Mouse (Mus musculus) intestine, postnatal 0 days (tissue): ENCODE measurements around the gene Cfap74. TPM values are rescaled to one million over a fixed set of nuclear protein-coding genes. Genes with fewer than 3 reads are reported as not detected.
A peak's percentile ranks its signal among the peaks of the same experiment; 100 is the strongest.

Source experiments
- ATAC-seq: fragments of 200-750 bp; cut with Nextera tagmentation; 2 replicates; pipeline ENCODE4 v1.8.0; 2017; ENCODE audit warnings: mild to moderate bottlenecking, moderate TSS enrichment, moderate library complexity
- H3K27ac ChIP-seq: fragments of 300-500 bp; sonication (generic); 2 replicates; pipeline ENCODE4 v1.5.1; 2014; ENCODE audit warnings: mild to moderate bottlenecking, low read depth, low read length, moderate library complexity
- H3K27me3 ChIP-seq: fragments of 300-500 bp; sonication (generic); replicated peaks from 2 replicates; pipeline ENCODE4 v1.6.1; 2014; ENCODE audit warnings: low read length, mixed read lengths; ENCODE audit not compliant: control insufficient read depth, insufficient read depth
- H3K36me3 ChIP-seq: fragments of 300-500 bp; sonication (generic); 2 replicates; pipeline ENCODE4 v1.6.1; 2014; ENCODE audit warnings: mild to moderate bottlenecking, moderate library complexity; ENCODE audit not compliant: control insufficient read depth, insufficient read depth
- H3K4me1 ChIP-seq: fragments of 300-500 bp; sonication (generic); replicated peaks from 2 replicates; pipeline ENCODE4 v1.6.1; 2014; ENCODE audit warnings: antibody characterized with exemption, low read length, mixed read lengths; ENCODE audit not compliant: control insufficient read depth, insufficient read depth
- H3K4me2 ChIP-seq: fragments of 300-500 bp; sonication (generic); replicated peaks from 2 replicates; pipeline ENCODE4 v1.6.1; 2014; ENCODE audit warnings: low read depth, mild to moderate bottlenecking, moderate library complexity
- H3K4me3 ChIP-seq: fragments of 300-500 bp; sonication (generic); 2 replicates; pipeline ENCODE4 v1.5.1; 2014; ENCODE audit warnings: low read depth, low read length
- H3K9ac ChIP-seq: fragments of 300-500 bp; sonication (generic); 2 replicates; pipeline ENCODE4 v1.6.1; 2014; ENCODE audit warnings: mild to moderate bottlenecking, low read depth, low read length
- H3K9me3 ChIP-seq: fragments of 300-500 bp; sonication (generic); 2 replicates; pipeline ENCODE4 v1.6.1; 2016; ENCODE audit warnings: mixed run types; ENCODE audit not compliant: control insufficient read depth
- CTCF ChIP-seq: sonication (generic); IDR thresholded peaks from 2 replicates; pipeline ENCODE4 v1.5.1; 2016; ENCODE audit warnings: low read depth, mild to moderate bottlenecking, control low read depth, antibody characterized with exemption, moderate library complexity
- WGBS: fragments of 180-500 bp; shearing (Covaris S2); extraction: QIAGEN DNeasy Blood & Tissue Kit; methylation state at CpG from one replicate; pipeline ENCODE4 v1.1.7; 2014; 5-methylcytosine and 5-hydroxymethylcytosine counted together
- polyA plus RNA-seq: library from polyadenylated mRNA; unstranded; fragments of >200 nt; fragmentation: Nextera tagmentation; extraction: Ambion mirVana; gene quantifications from 2 replicates; pipeline ENCODE4 v1.2.1, GENCODE M21; 2015

Cfap74 gene
- polyA plus RNA-seq, 1 experiment from 2014 or later, result 0.52 TPM

DNA sequence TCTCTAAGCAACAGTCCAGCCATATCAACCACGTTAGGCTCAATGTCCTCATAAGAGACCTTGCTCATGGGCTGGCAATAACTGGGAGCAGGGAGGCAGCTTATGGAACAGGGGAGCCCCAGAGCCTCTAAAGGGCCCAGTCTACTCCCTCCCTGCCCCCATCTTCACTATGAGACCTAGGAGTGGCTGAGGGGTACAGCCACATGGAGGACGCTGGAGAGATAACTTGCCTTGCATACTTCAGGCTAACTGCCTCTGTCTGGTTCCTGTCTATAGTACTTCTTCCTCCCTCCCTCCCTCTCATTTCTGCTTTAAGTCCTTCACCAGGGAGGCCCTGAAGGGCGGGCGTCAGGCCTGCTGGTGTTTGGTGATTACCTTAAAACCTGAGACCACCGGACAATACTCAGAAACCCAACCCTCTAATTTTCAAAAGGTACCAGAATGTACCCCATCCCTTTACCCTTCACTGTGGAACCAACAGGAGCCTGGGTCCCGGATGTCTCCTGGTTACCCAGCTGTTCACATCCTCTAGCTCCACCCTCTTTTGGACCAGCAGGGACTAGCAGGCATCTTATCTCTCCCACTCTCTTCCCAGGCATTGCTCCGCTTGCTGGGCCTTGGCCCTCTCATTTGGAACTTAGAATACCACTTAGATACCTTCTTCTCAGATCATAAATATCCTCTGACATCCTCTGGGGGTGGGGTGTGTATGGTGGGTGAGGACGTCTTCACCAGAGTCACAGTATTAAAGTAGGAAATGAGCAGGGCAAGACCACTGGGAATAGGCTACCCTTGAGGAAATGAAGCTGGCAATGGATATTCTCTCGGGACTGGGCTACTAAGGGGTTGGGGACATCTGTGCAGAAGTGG lies 80.3 kb downstream of the Cfap74 start:
- Histone ChIP-seq H3K27me3 (no peaks in the 10 kb centered on the region), H3K4me3 (no peak overlapping the region), H3K4me2 (no peak overlapping the region), H3K4me1 (peaks cover 29% of the 10 kb centered on the region), H3K27ac (peak overlapping the region; percentile 96), H3K9ac (no peak overlapping the region), H3K36me3 (no peaks in the 10 kb centered on the region), H3K9me3 (no peaks in the 10 kb centered on the region)
- no peak for ATAC-seq
- no peak for TF ChIP-seq CTCF
- WGBS, result 63% methylated on average over 9 of the region's 9 CpGs

DNA sequence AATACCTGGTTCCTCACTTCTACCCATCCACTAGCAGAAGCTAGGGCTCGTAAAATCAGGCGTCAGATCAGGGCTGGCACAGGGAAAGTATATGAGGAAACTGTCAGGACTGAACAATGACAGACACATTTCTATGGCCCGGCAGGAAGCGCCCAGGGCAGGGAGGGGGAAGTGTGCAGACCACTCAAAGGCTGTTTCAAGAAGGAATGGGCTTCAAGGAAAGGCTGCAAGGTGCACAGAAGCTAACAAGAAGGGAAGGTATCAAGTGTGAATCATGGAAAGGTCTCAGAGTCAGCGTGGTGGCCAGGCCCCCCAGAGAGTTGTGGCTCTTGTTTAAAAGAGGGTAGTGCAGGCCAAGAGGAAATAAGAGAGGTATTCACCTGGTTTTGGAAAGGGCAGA lies 81.5 kb downstream of the Cfap74 start:
- no peak for TF ChIP-seq CTCF
- Histone ChIP-seq H3K27me3 (no peaks in the 10 kb centered on the region), H3K4me1 (peaks cover 28% of the 10 kb centered on the region), H3K9ac (peak overlapping the region; percentile 100), H3K4me3 (peak overlapping the region; percentile 97), H3K9me3 (no peaks in the 10 kb centered on the region), H3K4me2 (peak overlapping the region; percentile 84), H3K36me3 (no peaks in the 10 kb centered on the region), H3K27ac (peak overlapping the region; percentile 96)
- no peak for ATAC-seq
- WGBS, result 10% methylated on average over 5 of the region's 5 CpGs

DNA sequence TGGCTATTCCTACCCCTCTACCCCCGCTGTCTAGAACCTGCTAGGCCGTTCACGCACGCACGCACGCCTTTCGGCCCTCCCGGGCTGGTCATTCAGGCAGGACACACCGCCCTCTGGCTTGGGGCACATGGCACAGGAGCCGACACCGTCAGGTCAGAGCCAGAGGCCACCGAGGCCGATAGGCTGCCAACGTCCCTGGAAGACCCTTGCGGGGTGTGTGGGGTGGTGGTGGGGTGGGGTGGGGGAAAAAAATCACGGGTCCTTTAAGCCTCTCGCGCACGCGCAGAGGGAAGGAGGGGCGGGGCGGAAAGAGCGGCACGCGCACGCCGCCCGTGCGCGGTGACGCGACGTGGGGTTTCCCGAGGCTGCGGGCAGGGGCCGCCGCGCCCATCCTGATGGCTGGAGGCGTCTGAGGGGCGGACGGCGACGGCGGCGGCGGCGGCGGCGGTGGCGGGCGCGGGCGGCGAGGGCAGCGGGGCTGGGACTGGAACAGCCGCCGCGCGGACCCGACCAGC lies 82.1 kb downstream of the Cfap74 start, which contains the start of gene Gnb1:
Gene Gnb1, plus strand, starts transcription at position 372 of the 515 bp plus-strand sequence.
- H3K27ac ChIP-seq, result peak within 1 kb of the TSS; percentile 96
- under 1% methylated on average over 58 of the region's 60 CpGs for WGBS
- peak; percentile 55 for ATAC-seq
- peak; percentile 51 for TF ChIP-seq CTCF
- H3K4me1 ChIP-seq, result peaks cover 25% of the 10 kb centered on the region
- peak within 1 kb of the TSS; percentile 84 for H3K4me2 ChIP-seq
- H3K9me3 ChIP-seq, result no peaks in the 10 kb centered on the region
- no peaks in the 10 kb centered on the region for H3K27me3 ChIP-seq
- H3K4me3 ChIP-seq, result peak within 1 kb of the TSS; percentile 97
- no peaks in the 10 kb centered on the region for H3K36me3 ChIP-seq
- H3K9ac ChIP-seq, result peak within 1 kb of the TSS; percentile 100

DNA sequence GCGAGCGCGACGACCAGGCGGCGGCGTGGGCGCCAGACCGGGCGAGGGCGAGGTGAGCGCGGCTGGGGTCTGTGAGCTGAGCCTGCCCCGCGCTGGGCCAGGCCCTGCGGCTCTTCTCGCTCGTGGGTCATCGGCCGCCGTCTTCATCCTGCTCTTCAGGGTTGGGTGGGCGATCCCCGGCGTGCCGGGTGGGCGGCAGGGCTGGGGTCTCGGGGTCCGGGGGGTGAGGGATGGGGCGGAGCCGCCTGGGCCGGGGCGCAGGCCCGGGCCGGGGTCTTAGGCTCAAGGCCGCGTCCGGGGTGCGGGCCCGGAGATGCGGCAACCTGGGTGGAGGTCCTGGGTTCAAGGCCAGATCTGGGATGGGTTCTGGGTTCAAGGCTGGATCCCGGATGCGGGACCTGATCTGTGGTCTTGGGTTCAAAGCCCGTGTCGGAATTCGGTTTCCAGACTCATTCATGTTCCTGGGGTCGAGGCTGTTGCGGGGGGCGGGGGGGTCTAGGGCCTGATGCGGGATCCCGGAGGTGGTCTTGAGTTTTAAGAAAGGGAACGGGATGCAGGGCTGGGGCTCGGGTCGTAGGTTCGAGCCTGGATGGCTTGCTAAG lies 82.6 kb downstream of the Cfap74 start:
- H3K9me3 ChIP-seq, result no peaks in the 10 kb centered on the region
- H3K4me3 ChIP-seq, result peak overlapping the region; percentile 97
- ATAC-seq, result no peak
- peak overlapping the region; percentile 100 for H3K9ac ChIP-seq
- peaks cover 25% of the 10 kb centered on the region for H3K4me1 ChIP-seq
- peak overlapping the region; percentile 96 for H3K27ac ChIP-seq
- H3K27me3 ChIP-seq, result no peaks in the 10 kb centered on the region
- WGBS, result under 1% methylated on average over 47 of the region's 54 CpGs
- no peak for TF ChIP-seq CTCF
- H3K4me2 ChIP-seq, result peak overlapping the region; percentile 84
- no peaks in the 10 kb centered on the region for H3K36me3 ChIP-seq

DNA sequence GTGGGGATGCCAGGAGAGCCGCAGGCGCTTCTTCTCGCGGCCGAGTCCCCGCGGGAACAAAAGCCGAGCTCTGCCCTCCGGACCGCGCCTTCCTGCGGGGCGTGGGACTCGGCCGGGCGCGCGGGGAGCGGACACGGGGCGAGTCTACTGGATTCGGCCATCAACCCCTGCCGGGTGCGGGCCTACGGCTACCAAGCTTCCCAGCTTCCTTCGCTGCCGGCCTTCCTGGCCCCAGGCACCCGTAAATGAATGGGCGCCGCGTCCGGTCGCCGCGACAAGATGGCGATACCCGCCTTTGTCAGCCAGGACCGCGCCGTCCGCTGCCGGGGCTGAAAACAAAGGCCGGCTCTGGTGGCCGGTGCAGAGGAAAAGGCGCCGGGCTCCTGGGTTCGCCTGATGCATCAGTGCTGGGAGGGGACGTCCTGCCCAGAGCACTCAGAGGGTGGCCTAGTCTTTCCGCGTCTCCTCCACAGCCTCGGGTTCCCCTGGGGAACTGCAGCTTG lies 83.2 kb downstream of the Cfap74 start:
- WGBS, result under 1% methylated on average over 46 of the region's 51 CpGs
- peaks cover 22% of the 10 kb centered on the region for H3K4me1 ChIP-seq
- H3K4me2 ChIP-seq, result peak overlapping the region; percentile 84
- peak overlapping the region; percentile 96 for H3K27ac ChIP-seq
- no peak for ATAC-seq
- no peaks in the 10 kb centered on the region for H3K36me3 ChIP-seq
- TF ChIP-seq CTCF, result no peak
- no peaks in the 10 kb centered on the region for H3K27me3 ChIP-seq
- H3K9me3 ChIP-seq, result no peaks in the 10 kb centered on the region
- H3K9ac ChIP-seq, result peak overlapping the region; percentile 100
- H3K4me3 ChIP-seq, result peak overlapping the region; percentile 97

DNA sequence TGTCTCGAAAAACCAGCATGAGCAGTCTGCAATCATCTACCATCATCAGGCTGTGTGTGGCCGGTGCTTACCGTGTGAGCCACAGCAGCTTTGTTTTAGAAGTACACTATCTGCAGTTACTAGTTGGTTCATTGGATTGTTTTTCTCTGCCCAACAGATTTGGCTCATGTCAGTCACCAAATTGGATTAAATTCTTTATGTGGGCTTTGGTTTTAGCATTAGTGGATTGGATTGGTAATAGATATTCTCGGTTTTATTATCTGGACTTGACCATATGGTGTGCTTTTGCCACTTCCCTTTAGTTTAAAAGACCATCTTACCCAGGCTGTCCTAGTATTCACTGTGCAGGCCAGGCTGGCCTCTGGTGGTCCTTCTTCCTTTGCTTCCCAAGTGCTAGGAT lies 85.9 kb downstream of the Cfap74 start:
- H3K4me3 ChIP-seq, result peak overlapping the region; percentile 2; the same call in 1 of the 2 replicates
- H3K4me2 ChIP-seq, result peak overlapping the region; percentile 84
- 41% methylated on average over 4 of the region's 4 CpGs for WGBS

More for the DNA sequence above, 85.9 kb downstream of the Cfap74 start:
- no peaks in the 10 kb centered on the region for H3K27me3 ChIP-seq
- no peaks in the 10 kb centered on the region for H3K36me3 ChIP-seq
- H3K9ac ChIP-seq, result no peak overlapping the region
- TF ChIP-seq CTCF, result no peak
- H3K9me3 ChIP-seq, result no peaks in the 10 kb centered on the region
- ATAC-seq, result no peak
- H3K4me1 ChIP-seq, result peaks cover 5% of the 10 kb centered on the region; the same call in 1 of the 2 replicates
- H3K27ac ChIP-seq, result no peak overlapping the region
